Mouse (Mus musculus): Measurements from ENCODE around the gene Tbc1d22b.

DNA sequence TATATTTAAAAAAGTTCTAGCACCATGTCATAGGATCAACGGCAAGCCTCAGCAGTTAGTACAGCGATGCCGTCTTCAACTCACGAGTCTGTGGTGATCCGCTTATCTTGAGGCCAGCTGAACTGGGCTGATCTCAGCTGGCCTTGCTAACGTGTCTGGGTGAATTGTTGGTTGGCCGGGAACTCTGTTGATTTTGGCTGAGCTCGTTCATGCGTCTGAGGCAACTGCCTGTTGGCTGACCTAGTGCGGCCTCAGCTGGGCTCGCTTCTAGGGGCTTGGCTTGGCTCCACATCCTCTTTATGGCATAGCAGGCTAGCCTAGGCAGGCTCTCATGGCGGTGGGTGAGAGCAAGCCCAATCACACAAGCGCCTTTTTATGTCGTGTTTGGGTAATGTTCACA lies 8.2 kb upstream of the Tbc1d22b start:
- peak; percentile 100 for TF ChIP-seq ETS1 (IDR thresholded peaks at IDR 0.05; ENCODE audit: low read depth, low read length)
- TF ChIP-seq MYB (IDR thresholded peaks at IDR 0.05; ENCODE audit: low read depth, low read length), result peak; percentile 55; the same call in 1 of the 2 replicates
- no peak for TF ChIP-seq SMC3 (IDR thresholded peaks at IDR 0.05; ENCODE audit: low read depth, low read length)
- TF ChIP-seq ZNF384 (IDR thresholded peaks at IDR 0.05; ENCODE audit: low read depth, low read length), result no peak
- TF ChIP-seq USF1 (IDR thresholded peaks at IDR 0.05; ENCODE audit: low read depth, low read length), result no peak
- no peak for TF ChIP-seq CTCF (IDR thresholded peaks at IDR 0.05 in 2 of 3, conservative IDR thresholded peaks at IDR 0.05 in 1 of 3; ENCODE audit: control insufficient read depth in 1 of 3, insufficient read depth in 1 of 3, low read depth in 2 of 3, low read length in 3 of 3, poor library complexity in 1 of 3, severe bottlenecking in 1 of 3)
- peak; percentile 21; the same call in 1 of the 2 replicates for TF ChIP-seq ZC3H11A (IDR thresholded peaks at IDR 0.05; ENCODE audit: low read depth, low read length)
- TF ChIP-seq NELFE (IDR thresholded peaks at IDR 0.05; ENCODE audit: low read depth, low read length), result no peak; the same call in 1 of the 2 replicates
- no peak for TF ChIP-seq POLR2A (IDR thresholded peaks at IDR 0.05; ENCODE audit: control insufficient read depth in 1 of 2, insufficient read depth in 1 of 2, low read depth in 1 of 2, low read length in 2 of 2, poor library complexity in 1 of 2)
- TF ChIP-seq MEF2A (IDR thresholded peaks at IDR 0.05; ENCODE audit: extremely low read depth, insufficient replicate concordance, low read depth, low read length, poor library complexity, severe bottlenecking), result no peak

Measured in MEL (cell line).